Mouse (Mus musculus) neural tube, embryonic 11.5 days (tissue): ENCODE results near the gene Dlx3. TPM values are rescaled to one million over a fixed set of nuclear protein-coding genes. Genes with fewer than 3 reads are reported as not detected.

Experiments used
- ATAC-seq: fragments of 200-750 bp; cut with Nextera tagmentation; 2 replicates; pipeline ENCODE4 v1.8.0; 2017; ENCODE audit warnings: moderate number of reproducible peaks, mild to moderate bottlenecking, moderate TSS enrichment, moderate library complexity; ENCODE audit not compliant: insufficient read depth, low FRiP score, low TSS enrichment
- DNase-seq: peaks from one replicate; pipeline ENCODE4 v3.0.0-alpha.2; 2015; ENCODE audit warnings: low spot score
- H3K27ac ChIP-seq: fragments of 300-500 bp; sonication (generic); 2 replicates; pipeline ENCODE4 v1.5.1; 2014; ENCODE audit warnings: low read depth, mild to moderate bottlenecking, low read length
- H3K27me3 ChIP-seq: fragments of 300-500 bp; sonication (generic); 2 replicates; pipeline ENCODE4 v1.6.1; 2014; ENCODE audit warnings: mild to moderate bottlenecking, low read length, mixed read lengths; ENCODE audit not compliant: control insufficient read depth, insufficient read depth
- H3K36me3 ChIP-seq: fragments of 300-500 bp; sonication (generic); 2 replicates; pipeline ENCODE4 v1.6.1; 2014; ENCODE audit warnings: mild to moderate bottlenecking, low read length, moderate library complexity, mixed read lengths; ENCODE audit not compliant: control insufficient read depth, insufficient read depth
- H3K4me1 ChIP-seq: fragments of 300-500 bp; sonication (generic); 2 replicates; pipeline ENCODE4 v1.6.1; 2014; ENCODE audit warnings: low read length, mixed read lengths; ENCODE audit not compliant: control insufficient read depth, insufficient read depth
- H3K4me2 ChIP-seq: fragments of 300-500 bp; sonication (generic); 2 replicates; pipeline ENCODE4 v1.6.1; 2014; ENCODE audit warnings: low read depth, mild to moderate bottlenecking, moderate library complexity
- H3K4me3 ChIP-seq: fragments of 300-500 bp; sonication (generic); 2 replicates; pipeline ENCODE4 v1.5.1; 2014; ENCODE audit warnings: low read depth, low read length
- H3K9ac ChIP-seq: fragments of 300-500 bp; sonication (generic); 2 replicates; pipeline ENCODE4 v1.6.1; 2014; ENCODE audit warnings: mild to moderate bottlenecking, low read length
- H3K9me3 ChIP-seq: fragments of 300-500 bp; sonication (generic); 2 replicates; pipeline ENCODE4 v1.6.1; 2016; ENCODE audit warnings: low read length; ENCODE audit not compliant: control insufficient read depth
- WGBS: fragments of 180-500 bp; shearing (Covaris S2); extraction: QIAGEN DNeasy Blood & Tissue Kit; methylation state at CpG from one replicate; pipeline ENCODE4 v1.1.7; 2014; 5-methylcytosine and 5-hydroxymethylcytosine counted together
- polyA plus RNA-seq: library from polyadenylated mRNA; unstranded; fragments of >200 nt; fragmentation: Nextera tagmentation; extraction: Ambion mirVana; gene quantifications from 2 replicates; pipeline ENCODE4 v1.2.1, GENCODE M21; 2014

Gene Dlx3
- polyA plus RNA-seq, 1 experiment from 2014 or later: 2.2 TPM

DNA sequence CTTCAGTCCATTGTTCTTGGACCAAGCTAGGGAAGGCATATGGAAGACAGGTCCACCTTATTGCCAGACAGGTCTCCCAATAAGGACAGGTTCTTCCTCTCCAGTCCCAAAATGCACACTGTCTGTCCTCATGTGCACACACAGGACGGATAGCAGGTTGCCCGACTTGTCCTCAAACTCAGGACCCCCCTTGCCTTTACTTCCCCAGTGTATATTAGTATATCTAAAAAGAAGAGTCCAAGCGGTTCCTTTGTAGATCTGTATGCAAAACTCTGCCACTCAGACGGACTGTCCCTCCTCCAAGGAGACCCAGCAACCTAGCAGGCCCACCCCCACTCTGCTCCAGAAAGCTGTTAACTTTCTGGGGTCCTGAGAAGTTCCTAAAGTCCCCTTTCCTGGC is 23.7 kb downstream of the Dlx3 start:
- peaks cover 97% of the 10 kb centered on the region for H3K27me3 ChIP-seq
- DNase-seq (peak; percentile 23), ATAC-seq (no peak)
- no peaks in the 10 kb centered on the region for H3K9me3 ChIP-seq
- no peak overlapping the region for H3K9ac ChIP-seq
- no peak overlapping the region for H3K27ac ChIP-seq
- H3K36me3 ChIP-seq: no peaks in the 10 kb centered on the region
- H3K4me2 ChIP-seq: no peak overlapping the region
- WGBS: 3% methylated on average over 4 of the region's 4 CpGs
- peaks cover 10% of the 10 kb centered on the region; the same call in 1 of the 2 replicates for H3K4me1 ChIP-seq
- no peak overlapping the region for H3K4me3 ChIP-seq

DNA sequence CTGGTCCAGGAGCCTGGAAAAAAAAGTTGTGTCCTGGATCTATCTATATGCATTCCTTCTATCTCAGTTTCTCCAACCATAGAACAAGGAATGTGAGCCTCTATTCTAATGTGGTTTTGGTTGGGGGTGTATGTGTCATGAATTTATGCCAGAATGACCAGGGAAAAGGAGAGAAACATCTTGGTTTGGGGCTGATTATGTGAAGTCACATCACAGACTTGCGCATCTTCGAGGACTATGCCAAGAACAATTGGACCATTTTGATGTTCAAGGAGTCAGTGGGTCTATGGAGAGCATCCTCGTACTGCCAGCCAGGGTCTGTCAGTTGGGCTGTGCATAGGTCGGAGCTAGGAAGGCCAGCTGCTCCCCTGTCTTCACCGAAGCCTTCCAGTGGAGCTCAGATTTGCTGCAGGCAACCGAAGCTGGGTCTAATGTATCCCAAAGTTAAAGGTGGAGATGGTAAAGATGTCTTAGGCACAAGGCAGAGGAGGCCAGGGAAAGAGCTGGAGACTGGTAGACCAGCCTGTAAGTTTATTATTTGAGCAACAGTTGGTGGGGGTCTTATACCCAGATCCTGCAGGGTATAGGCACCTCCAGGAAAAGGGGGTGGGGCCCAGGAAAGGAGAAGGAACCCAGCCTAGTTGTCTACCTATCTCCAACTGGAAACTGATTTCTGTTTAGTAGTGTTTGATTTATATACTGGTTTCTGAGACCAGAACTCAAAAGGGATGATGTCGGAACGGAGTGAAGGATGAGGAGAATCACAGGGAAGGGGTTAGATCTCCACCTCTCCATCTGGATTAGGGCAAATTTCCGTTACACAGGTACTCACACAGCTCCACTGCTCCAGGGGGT is 24.4 kb downstream of the Dlx3 start:
- DNase-seq (no peak), ATAC-seq (no peak)
- Histone ChIP-seq H3K36me3 (no peaks in the 10 kb centered on the region), H3K9me3 (no peaks in the 10 kb centered on the region), H3K27ac (no peak overlapping the region), H3K4me2 (no peak overlapping the region), H3K4me3 (no peak overlapping the region), H3K9ac (no peak overlapping the region), H3K27me3 (peaks cover 97% of the 10 kb centered on the region), H3K4me1 (peaks cover 7% of the 10 kb centered on the region; the same call in 1 of the 2 replicates)
- 6% methylated on average over 9 of the region's 9 CpGs for WGBS

DNA sequence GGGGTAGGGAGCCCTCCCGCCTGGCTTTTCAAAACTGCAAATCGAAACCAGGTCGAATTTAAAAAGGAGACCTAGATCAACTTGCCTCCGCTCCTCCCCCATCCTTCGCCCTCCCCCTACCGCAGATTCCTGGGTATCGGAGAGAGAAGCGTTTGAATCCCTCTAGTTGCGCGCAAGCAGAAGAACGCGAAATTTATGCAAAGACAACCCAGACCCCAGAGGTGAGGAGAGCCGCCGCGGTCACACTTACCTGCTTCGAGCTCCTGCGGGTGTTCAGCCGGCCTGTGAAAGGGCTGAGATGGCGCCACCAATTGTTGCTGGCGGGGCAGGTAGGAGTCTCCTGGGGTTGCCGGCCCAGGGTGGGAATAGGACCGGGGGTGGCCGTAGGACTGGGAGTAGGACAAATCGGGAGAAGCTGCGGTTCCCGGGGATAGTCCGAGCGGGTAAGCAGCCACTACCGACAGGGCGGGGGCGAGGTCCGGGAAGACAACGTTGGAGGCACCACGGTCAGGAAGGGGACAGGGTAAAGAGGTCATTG is 25.1 kb downstream of the Dlx3 start:
- Histone ChIP-seq H3K27me3 (peaks cover 97% of the 10 kb centered on the region), H3K9me3 (no peaks in the 10 kb centered on the region), H3K36me3 (no peaks in the 10 kb centered on the region), H3K4me2 (no peak overlapping the region; the same call in 1 of the 2 replicates), H3K4me3 (peak overlapping the region; percentile 0; the same call in 1 of the 2 replicates), H3K4me1 (peaks cover 7% of the 10 kb centered on the region; the same call in 1 of the 2 replicates), H3K27ac (no peak overlapping the region), H3K9ac (no peak overlapping the region)
- DNase-seq: peak; percentile 41
- ATAC-seq: no peak
- WGBS: under 1% methylated on average over 34 of the region's 34 CpGs

DNA sequence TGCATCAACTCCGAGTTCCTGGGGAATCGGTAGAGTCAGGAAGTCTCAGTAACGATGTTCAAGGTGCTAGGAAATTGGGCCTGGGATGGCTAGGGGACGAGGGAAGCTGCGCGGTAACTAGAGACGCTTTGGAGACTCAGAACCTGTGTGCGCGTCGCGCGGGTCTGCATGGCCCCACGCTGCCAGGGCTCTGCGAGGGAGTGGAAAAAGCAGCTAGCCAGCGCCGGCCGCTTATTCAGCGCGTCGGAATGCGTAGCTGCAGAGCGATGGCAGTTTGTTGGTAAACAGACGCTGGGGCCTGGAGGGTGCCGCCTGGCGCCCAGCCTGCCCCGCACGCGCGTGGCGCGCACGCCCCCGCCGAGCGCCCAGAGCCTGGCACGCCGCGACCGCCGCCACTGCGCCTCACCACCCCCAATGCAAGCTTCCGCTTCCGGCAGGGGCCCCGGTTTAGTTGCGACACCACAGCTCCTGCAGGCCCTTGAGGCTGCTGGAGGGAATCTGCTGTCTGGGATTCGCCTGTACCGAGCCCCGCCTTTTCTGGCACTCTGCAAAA is 26.0 kb downstream of the Dlx3 start, which contains the start of gene Dlx4:
TSS of gene Dlx4 (minus strand) at position 413 of the 553 bp plus-strand sequence.
- H3K27me3 ChIP-seq: peaks cover 97% of the 10 kb centered on the region
- H3K4me1 ChIP-seq: peaks cover 7% of the 10 kb centered on the region; the same call in 1 of the 2 replicates
- ATAC-seq: no peak
- no peak within 1 kb of the TSS for H3K27ac ChIP-seq
- peak within 1 kb of the TSS; percentile 20; the same call in 1 of the 2 replicates for H3K9ac ChIP-seq
- no peaks in the 10 kb centered on the region for H3K36me3 ChIP-seq
- no peaks in the 10 kb centered on the region for H3K9me3 ChIP-seq
- peak within 1 kb of the TSS; percentile 49 for H3K4me2 ChIP-seq
- WGBS: under 1% methylated on average over 48 of the region's 48 CpGs
- H3K4me3 ChIP-seq: peak within 1 kb of the TSS; percentile 32
- peak; percentile 40 for DNase-seq

DNA sequence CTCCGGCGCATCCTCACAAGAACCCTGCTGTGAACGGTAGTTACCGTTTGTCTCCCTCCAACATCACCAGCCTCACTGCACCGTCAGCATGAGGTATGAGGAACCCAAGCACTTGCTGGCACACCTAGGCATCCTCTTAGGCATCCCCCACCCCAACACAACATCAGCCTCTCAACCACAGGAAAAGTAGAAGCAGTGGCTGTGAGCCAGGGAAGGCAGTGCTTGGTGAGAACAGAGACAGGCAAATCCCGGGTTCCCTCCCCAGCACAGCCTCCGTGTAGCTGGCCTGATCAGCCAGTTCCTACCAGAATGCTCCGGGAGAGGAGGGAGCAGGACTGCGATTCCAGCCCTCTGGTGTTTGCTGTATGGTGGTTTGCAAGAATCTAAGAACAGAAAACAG is 28.8 kb downstream of the Dlx3 start:
- Histone ChIP-seq H3K4me1 (peaks cover 7% of the 10 kb centered on the region; the same call in 1 of the 2 replicates), H3K4me3 (no peak overlapping the region), H3K9ac (no peak overlapping the region), H3K36me3 (no peaks in the 10 kb centered on the region), H3K9me3 (no peaks in the 10 kb centered on the region), H3K27ac (no peak overlapping the region), H3K4me2 (no peak overlapping the region), H3K27me3 (peaks cover 93% of the 10 kb centered on the region)
- DNase-seq (peak; percentile 29), ATAC-seq (no peak)
- WGBS: under 1% methylated on average over 9 of the region's 9 CpGs

DNA sequence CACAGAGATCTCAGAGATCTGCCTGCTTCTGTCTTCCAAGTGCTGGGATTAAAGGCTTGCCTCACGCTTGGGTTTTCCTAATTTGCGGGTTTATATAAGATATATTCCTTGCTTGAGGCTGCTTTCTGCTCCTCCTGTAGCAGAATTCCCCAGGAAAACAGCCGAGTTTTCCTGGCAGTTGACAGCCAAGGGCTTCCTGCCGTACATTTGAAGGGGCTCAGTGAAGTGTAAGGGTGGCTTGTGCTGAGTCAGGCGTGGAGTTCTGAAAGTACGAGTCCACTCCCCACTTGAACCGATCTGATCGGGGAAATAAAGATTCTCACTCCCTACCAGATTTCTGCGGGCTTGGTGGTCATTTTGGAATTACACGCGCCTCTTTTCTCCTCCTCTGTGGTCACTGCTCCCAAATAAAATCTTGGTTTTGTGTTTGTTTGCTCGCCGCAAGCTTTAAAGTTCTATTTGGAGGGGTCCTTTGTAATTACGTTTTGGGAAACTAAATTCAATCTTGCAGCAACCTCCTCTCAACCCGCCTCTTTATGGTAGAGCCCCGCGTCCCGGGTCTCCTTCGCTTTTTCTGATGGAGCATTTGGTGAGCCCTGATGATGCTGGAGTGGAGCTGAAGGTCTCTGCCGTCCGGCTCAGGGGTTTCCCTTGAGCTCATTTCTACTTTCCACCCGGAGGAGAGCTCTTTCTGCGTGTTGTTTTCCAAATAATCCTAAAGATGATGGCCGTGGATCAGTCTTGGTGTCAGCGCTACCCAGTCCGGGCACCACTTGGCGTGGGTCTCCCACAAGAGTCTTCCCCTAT is 29.7 kb downstream of the Dlx3 start:
- Histone ChIP-seq H3K27ac (no peak overlapping the region), H3K4me1 (peaks cover 7% of the 10 kb centered on the region; the same call in 1 of the 2 replicates), H3K4me3 (no peak overlapping the region), H3K36me3 (no peaks in the 10 kb centered on the region), H3K27me3 (peaks cover 84% of the 10 kb centered on the region), H3K9me3 (no peaks in the 10 kb centered on the region), H3K9ac (no peak overlapping the region), H3K4me2 (no peak overlapping the region)
- 1% methylated on average over 27 of the region's 27 CpGs for WGBS
- DNase-seq (peak; percentile 26), ATAC-seq (no peak)

DNA sequence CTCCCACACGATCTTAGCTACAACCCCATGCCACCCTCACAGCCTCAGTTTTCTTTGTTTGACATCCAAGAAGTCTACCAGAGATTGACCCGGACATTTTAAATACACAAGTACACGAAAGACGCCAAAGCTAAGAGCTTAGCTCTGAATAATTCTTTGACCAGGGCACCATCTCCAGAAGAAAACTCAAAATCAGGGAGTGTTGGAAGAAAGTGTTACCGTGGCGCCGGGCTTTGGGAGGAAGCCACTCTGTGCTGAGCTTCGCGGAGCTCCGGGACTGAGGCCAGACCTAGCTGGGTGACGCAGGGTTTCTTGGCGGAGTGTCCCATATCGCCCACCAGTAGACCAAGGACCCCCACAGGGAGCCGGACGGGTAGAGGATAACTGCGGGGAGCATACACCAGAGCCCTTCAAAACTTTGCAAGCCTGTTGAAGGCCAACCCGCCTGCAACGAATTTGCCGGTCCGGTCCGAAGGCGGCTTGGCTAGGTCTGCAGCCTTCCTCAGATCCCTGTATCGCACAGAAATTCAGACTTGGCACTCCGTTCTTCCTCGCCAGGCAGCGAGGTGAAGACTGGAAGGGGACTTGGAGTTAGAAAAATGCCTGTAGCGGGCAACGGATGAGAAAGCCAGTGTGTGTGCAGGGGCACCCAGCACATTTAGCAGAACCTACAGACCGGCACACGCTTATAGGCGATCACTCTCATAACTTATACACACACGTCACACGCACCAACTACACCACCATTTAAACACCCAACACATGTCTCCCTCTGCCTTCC is 30.5 kb downstream of the Dlx3 start:
- Histone ChIP-seq H3K4me3 (no peak overlapping the region), H3K9me3 (no peaks in the 10 kb centered on the region), H3K9ac (no peak overlapping the region), H3K27ac (no peak overlapping the region), H3K4me2 (no peak overlapping the region), H3K36me3 (no peaks in the 10 kb centered on the region), H3K27me3 (peaks cover 76% of the 10 kb centered on the region), H3K4me1 (peaks cover 6% of the 10 kb centered on the region; the same call in 1 of the 2 replicates)
- WGBS: under 1% methylated on average over 33 of the region's 33 CpGs
- no peak for ATAC-seq
- peak; percentile 32 for DNase-seq

DNA sequence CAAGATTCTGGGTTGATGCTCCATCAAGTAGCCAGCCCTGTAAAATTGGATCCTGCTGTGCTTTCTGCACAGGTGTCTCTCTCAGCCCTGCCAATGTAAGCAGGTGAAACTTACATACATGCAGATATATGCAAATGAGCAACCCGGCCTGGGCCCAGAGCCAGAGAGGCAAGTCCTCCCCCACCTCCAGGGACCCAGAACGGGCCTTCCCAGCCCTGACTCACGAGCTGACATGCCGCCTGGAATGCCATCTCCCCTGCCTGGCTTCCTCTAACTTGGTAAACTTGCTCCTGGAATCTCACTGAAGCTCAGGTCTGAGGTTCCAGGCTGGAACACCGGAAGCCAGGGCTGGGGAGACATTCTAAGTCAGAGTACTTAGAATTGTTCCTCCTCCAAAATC is 33.2 kb downstream of the Dlx3 start:
- no peaks in the 10 kb centered on the region for H3K36me3 ChIP-seq
- peaks cover 50% of the 10 kb centered on the region for H3K27me3 ChIP-seq
- H3K27ac ChIP-seq: no peak overlapping the region
- WGBS: 34% methylated on average over 5 of the region's 5 CpGs
- H3K4me2 ChIP-seq: no peak overlapping the region
- ATAC-seq: no peak
- no peak overlapping the region for H3K9ac ChIP-seq
- H3K4me3 ChIP-seq: no peak overlapping the region
- DNase-seq: no peak
- H3K9me3 ChIP-seq: no peaks in the 10 kb centered on the region
- H3K4me1 ChIP-seq: no peaks in the 10 kb centered on the region
